Mouse (Mus musculus) midbrain, embryonic 14.5 days (tissue): ENCODE measurements at regions not wholly inside any gene's neighbourhood (a gene's known extent, or its start where the extent isn't known, plus 50 kb on each side); places are given as distances from the start of the nearest gene placed in this dataset.

ENCODE experiments used
- ATAC-seq: fragments of 200-750 bp; cut with Nextera tagmentation; 2 replicates; pipeline ENCODE4 v1.8.0; 2017; ENCODE audit warnings: moderate number of reproducible peaks, moderate library complexity; ENCODE audit not compliant: low FRiP score, low TSS enrichment
- DNase-seq: peaks from one replicate; pipeline ENCODE4 v3.0.0-alpha.2; 2015
- H3K27ac ChIP-seq: fragments of 300-500 bp; sonication (generic); replicated peaks from 2 replicates; pipeline ENCODE4 v1.5.1; 2014; ENCODE audit warnings: mild to moderate bottlenecking, low read depth, low read length, moderate library complexity
- H3K27me3 ChIP-seq: fragments of 300-500 bp; sonication (generic); 2 replicates; pipeline ENCODE4 v1.6.1; 2014; ENCODE audit warnings: low read length, control low read depth, mixed read lengths; ENCODE audit not compliant: control insufficient read depth, insufficient read depth
- H3K36me3 ChIP-seq: fragments of 300-500 bp; sonication (generic); 2 replicates; pipeline ENCODE4 v1.6.1; 2014; ENCODE audit warnings: low read length, control low read depth; ENCODE audit not compliant: control insufficient read depth, insufficient read depth
- H3K4me1 ChIP-seq: fragments of 300-500 bp; sonication (generic); 2 replicates; pipeline ENCODE4 v1.6.1; 2014; ENCODE audit warnings: mild to moderate bottlenecking, antibody characterized with exemption, low read length, control low read depth; ENCODE audit not compliant: control insufficient read depth, insufficient read depth
- H3K4me2 ChIP-seq: fragments of 300-500 bp; sonication (generic); 2 replicates; pipeline ENCODE4 v1.6.1; 2014; ENCODE audit warnings: mild to moderate bottlenecking, low read length, moderate library complexity
- H3K4me3 ChIP-seq: fragments of 300-500 bp; sonication (generic); replicated peaks from 2 replicates; pipeline ENCODE4 v1.5.1; 2014; ENCODE audit warnings: low read depth, low read length
- H3K9ac ChIP-seq: fragments of 300-500 bp; sonication (generic); replicated peaks from 2 replicates; pipeline ENCODE4 v1.6.1; 2014; ENCODE audit warnings: mild to moderate bottlenecking, low read length, moderate library complexity
- H3K9me3 ChIP-seq: fragments of 300-500 bp; sonication (generic); 2 replicates; pipeline ENCODE4 v1.6.1; 2016; ENCODE audit warnings: low read length, control low read depth, mixed read lengths; ENCODE audit not compliant: control insufficient read depth
- WGBS: fragments of 180-500 bp; shearing (Covaris S2); extraction: QIAGEN DNeasy Blood & Tissue Kit; methylation state at CpG from one replicate; pipeline ENCODE4 v1.1.7; 2014; 5-methylcytosine and 5-hydroxymethylcytosine counted together

- H3K27me3 ChIP-seq, result no peaks in the 10 kb centered on the region
- no peaks in the 10 kb centered on the region for H3K36me3 ChIP-seq
- ATAC-seq (no peak), DNase-seq (no peak)
- no peaks in the 10 kb centered on the region for H3K4me1 ChIP-seq
- H3K9ac ChIP-seq, result no peak overlapping the region
- no peak overlapping the region for H3K4me3 ChIP-seq
- H3K4me2 ChIP-seq, result no peak overlapping the region
- H3K9me3 ChIP-seq, result no peaks in the 10 kb centered on the region
- no peak overlapping the region for H3K27ac ChIP-seq
- 53% methylated on average over 7 of the region's 7 CpGs for WGBS
Measured at GRCm38 (mm10) chr13:44369301-44369700, 360.0 kb upstream of the Jarid2 start.

- H3K36me3 ChIP-seq, result no peaks in the 10 kb centered on the region
- H3K27me3 ChIP-seq, result no peaks in the 10 kb centered on the region
- no peak for DNase-seq
- peaks cover 8% of the 10 kb centered on the region for H3K4me1 ChIP-seq
- no peak overlapping the region for H3K4me2 ChIP-seq
- H3K9me3 ChIP-seq, result no peaks in the 10 kb centered on the region
- ATAC-seq, result no peak
- no peak overlapping the region for H3K9ac ChIP-seq
- H3K27ac ChIP-seq, result no peak overlapping the region
- WGBS, result 88% methylated on average over 6 of the region's 6 CpGs
- H3K4me3 ChIP-seq, result no peak overlapping the region
Measured at GRCm38 (mm10) chr13:44372361-44372877, 356.9 kb upstream of the Jarid2 start.

GRCm38 (mm10) chr13:44375476-44376159 is 353.7 kb upstream of the Jarid2 start:
- H3K4me3 ChIP-seq, result no peak overlapping the region
- H3K9ac ChIP-seq, result no peak overlapping the region
- ATAC-seq, result no peak
- H3K27ac ChIP-seq, result no peak overlapping the region
- no peaks in the 10 kb centered on the region for H3K36me3 ChIP-seq
- H3K9me3 ChIP-seq, result no peaks in the 10 kb centered on the region
- no peaks in the 10 kb centered on the region for H3K27me3 ChIP-seq
- 10% methylated on average over 13 of the region's 13 CpGs for WGBS
- H3K4me1 ChIP-seq, result peaks cover 8% of the 10 kb centered on the region
- no peak for DNase-seq
- H3K4me2 ChIP-seq, result no peak overlapping the region

- Histone ChIP-seq H3K27ac (no peak overlapping the region), H3K36me3 (no peaks in the 10 kb centered on the region), H3K9ac (no peak overlapping the region), H3K4me3 (no peak overlapping the region), H3K4me1 (peaks cover 8% of the 10 kb centered on the region), H3K4me2 (no peak overlapping the region), H3K27me3 (no peaks in the 10 kb centered on the region), H3K9me3 (no peaks in the 10 kb centered on the region)
- no peak for DNase-seq
- WGBS, result 7% methylated on average over 3 of the region's 3 CpGs
- ATAC-seq, result no peak
Measured at GRCm38 (mm10) chr13:44376160-44376488, 353.1 kb upstream of the Jarid2 start.

- Histone ChIP-seq H3K36me3 (no peaks in the 10 kb centered on the region), H3K4me1 (no peaks in the 10 kb centered on the region), H3K27ac (no peak overlapping the region), H3K9me3 (no peaks in the 10 kb centered on the region), H3K4me2 (no peak overlapping the region), H3K4me3 (no peak overlapping the region), H3K9ac (no peak overlapping the region), H3K27me3 (no peaks in the 10 kb centered on the region)
- DNase-seq (no peak), ATAC-seq (no peak)
- 21% methylated on average over 7 of the region's 7 CpGs for WGBS
Measured at GRCm38 (mm10) chr13:44381721-44382450, 347.4 kb upstream of the Jarid2 start.

GRCm38 (mm10) chr13:44383322-44383721 is 346.0 kb upstream of the Jarid2 start:
- Histone ChIP-seq H3K9me3 (no peaks in the 10 kb centered on the region), H3K27me3 (no peaks in the 10 kb centered on the region), H3K9ac (no peak overlapping the region), H3K4me3 (no peak overlapping the region), H3K27ac (no peak overlapping the region), H3K4me2 (no peak overlapping the region), H3K36me3 (no peaks in the 10 kb centered on the region), H3K4me1 (no peaks in the 10 kb centered on the region)
- 73% methylated on average over 11 of the region's 11 CpGs for WGBS
- ATAC-seq (no peak), DNase-seq (no peak)

GRCm38 (mm10) chr13:44386767-44387166 is 342.5 kb upstream of the Jarid2 start:
- Histone ChIP-seq H3K27me3 (no peaks in the 10 kb centered on the region), H3K4me1 (no peaks in the 10 kb centered on the region), H3K36me3 (no peaks in the 10 kb centered on the region), H3K4me2 (no peak overlapping the region), H3K4me3 (no peak overlapping the region), H3K9ac (no peak overlapping the region), H3K27ac (no peak overlapping the region), H3K9me3 (no peaks in the 10 kb centered on the region)
- DNase-seq, result no peak
- no peak for ATAC-seq
- WGBS, result 92% methylated on average over 8 of the region's 8 CpGs

- ATAC-seq (no peak), DNase-seq (no peak)
- Histone ChIP-seq H3K9ac (no peak overlapping the region), H3K4me3 (no peak overlapping the region), H3K9me3 (no peaks in the 10 kb centered on the region), H3K27me3 (no peaks in the 10 kb centered on the region), H3K4me2 (no peak overlapping the region), H3K4me1 (no peaks in the 10 kb centered on the region), H3K27ac (no peak overlapping the region), H3K36me3 (no peaks in the 10 kb centered on the region)
- 78% methylated on average over 5 of the region's 5 CpGs for WGBS
Measured at GRCm38 (mm10) chr13:44389696-44390095, 339.6 kb upstream of the Jarid2 start.
